Mouse (Mus musculus): ENCODE data around the gene Dnajc15. TPM values are rescaled to one million over a fixed set of nuclear protein-coding genes. Genes with fewer than 3 reads are reported as not detected.

Gene Dnajc15
- 81.9 and 97.3 TPM in 2 replicates for polyA plus RNA-seq (2015; fragmentation: Nextera tagmentation; extraction: Ambion mirVana)

- Histone ChIP-seq H3K9ac (ENCODE audit: low read length) (peak within 1 kb of the TSS; percentile 84), H3K4me3 (ENCODE audit: low read length) (peak within 1 kb of the TSS; percentile 76), H3K36me3 (ENCODE audit: control insufficient read depth, insufficient read depth, low read length) (no peaks in the 10 kb centered on the region; the same call in 1 of the 2 replicates), H3K4me2 (ENCODE audit: low read depth, low read length) (peak within 1 kb of the TSS; percentile 69), H3K27me3 (ENCODE audit: control insufficient read depth, insufficient read depth, low read depth, low read length) (no peaks in the 10 kb centered on the region), H3K9me3 (ENCODE audit: control insufficient read depth, low read length) (no peaks in the 10 kb centered on the region), H3K27ac (ENCODE audit: low read length) (no peak within 1 kb of the TSS), H3K4me1 (replicated peaks; ENCODE audit: control insufficient read depth, insufficient read depth, low read length) (peaks cover 4% of the 10 kb centered on the region; the same call in 1 of the 2 replicates)
- 1% methylated on average over 44 of the region's 44 CpGs for WGBS
- ATAC-seq (ENCODE audit: low read depth) = peak; percentile 95
These were observed at the start of gene Dnajc15 for GRCm38 (mm10) chr14:77874304-77875241. Dnajc15 (minus strand) TSS chr14:77875125.

GRCm38 (mm10) chr14:77923076-77923865 lies 48.3 kb upstream of the Dnajc15 start:
- Histone ChIP-seq H3K9me3 (ENCODE audit: control insufficient read depth, low read length) (no peaks in the 10 kb centered on the region), H3K27ac (ENCODE audit: low read length) (0 out of 2 replicates have a peak overlapping the region, but pooled peaks have one; percentile 20)

GRCm38 (mm10) chr14:77921641-77922040 lies 46.7 kb upstream of the Dnajc15 start:
- Histone ChIP-seq H3K36me3 (ENCODE audit: control insufficient read depth, insufficient read depth, low read length) (no peaks in the 10 kb centered on the region), H3K27me3 (ENCODE audit: control insufficient read depth, insufficient read depth, low read depth, low read length) (no peaks in the 10 kb centered on the region), H3K9me3 (ENCODE audit: control insufficient read depth, low read length) (no peaks in the 10 kb centered on the region), H3K27ac (ENCODE audit: low read length) (no peak overlapping the region), H3K9ac (ENCODE audit: low read length) (no peak overlapping the region), H3K4me3 (ENCODE audit: low read length) (no peak overlapping the region), H3K4me1 (replicated peaks; ENCODE audit: control insufficient read depth, insufficient read depth, low read length) (0 out of 2 replicates have a peak, but pooled peaks cover 3% of the 10 kb centered on the region), H3K4me2 (ENCODE audit: low read depth, low read length) (no peak overlapping the region)
- 83% methylated on average over 8 of the region's 8 CpGs for WGBS
- ATAC-seq (ENCODE audit: low read depth) = no peak

More at GRCm38 (mm10) chr14:77923076-77923865, 48.3 kb upstream of the Dnajc15 start:
- H3K36me3 ChIP-seq (ENCODE audit: control insufficient read depth, insufficient read depth, low read length) = no peaks in the 10 kb centered on the region
- H3K9ac ChIP-seq (ENCODE audit: low read length) = no peak overlapping the region
- H3K4me3 ChIP-seq (ENCODE audit: low read length) = no peak overlapping the region
- WGBS = 50% methylated on average over 6 of the region's 6 CpGs
- H3K4me1 ChIP-seq (replicated peaks; ENCODE audit: control insufficient read depth, insufficient read depth, low read length) = 0 out of 2 replicates have a peak, but pooled peaks cover 3% of the 10 kb centered on the region
- H3K27me3 ChIP-seq (ENCODE audit: control insufficient read depth, insufficient read depth, low read depth, low read length) = no peaks in the 10 kb centered on the region
- H3K4me2 ChIP-seq (ENCODE audit: low read depth, low read length) = no peak overlapping the region
- peak; percentile 43; the same call in 1 of the 2 replicates for ATAC-seq (ENCODE audit: low read depth)

GRCm38 (mm10) chr14:77915776-77916175 lies 40.9 kb upstream of the Dnajc15 start:
- Histone ChIP-seq H3K4me3 (ENCODE audit: low read length) (no peak overlapping the region), H3K4me1 (replicated peaks; ENCODE audit: control insufficient read depth, insufficient read depth, low read length) (no peaks in the 10 kb centered on the region), H3K9ac (ENCODE audit: low read length) (no peak overlapping the region), H3K27ac (ENCODE audit: low read length) (no peak overlapping the region), H3K36me3 (ENCODE audit: control insufficient read depth, insufficient read depth, low read length) (no peaks in the 10 kb centered on the region), H3K9me3 (ENCODE audit: control insufficient read depth, low read length) (no peaks in the 10 kb centered on the region), H3K27me3 (ENCODE audit: control insufficient read depth, insufficient read depth, low read depth, low read length) (no peaks in the 10 kb centered on the region), H3K4me2 (ENCODE audit: low read depth, low read length) (no peak overlapping the region)
- no peak for ATAC-seq (ENCODE audit: low read depth)
- 86% methylated on average over 5 of the region's 5 CpGs for WGBS

GRCm38 (mm10) chr14:77906586-77906985 lies 31.7 kb upstream of the Dnajc15 start:
- no peak for ATAC-seq (ENCODE audit: low read depth)
- H3K4me2 ChIP-seq (ENCODE audit: low read depth, low read length) = no peak overlapping the region
- no peak overlapping the region for H3K4me3 ChIP-seq (ENCODE audit: low read length)
- no peaks in the 10 kb centered on the region for H3K4me1 ChIP-seq (replicated peaks; ENCODE audit: control insufficient read depth, insufficient read depth, low read length)
- no peak overlapping the region for H3K9ac ChIP-seq (ENCODE audit: low read length)
- 78% methylated on average over 5 of the region's 5 CpGs for WGBS
- H3K27ac ChIP-seq (ENCODE audit: low read length) = no peak overlapping the region
- no peaks in the 10 kb centered on the region for H3K27me3 ChIP-seq (ENCODE audit: control insufficient read depth, insufficient read depth, low read depth, low read length)
- no peaks in the 10 kb centered on the region for H3K9me3 ChIP-seq (ENCODE audit: control insufficient read depth, low read length)
- no peaks in the 10 kb centered on the region for H3K36me3 ChIP-seq (ENCODE audit: control insufficient read depth, insufficient read depth, low read length)

GRCm38 (mm10) chr14:77905466-77905865 lies 30.5 kb upstream of the Dnajc15 start:
- Histone ChIP-seq H3K9ac (ENCODE audit: low read length) (no peak overlapping the region), H3K4me2 (ENCODE audit: low read depth, low read length) (no peak overlapping the region), H3K36me3 (ENCODE audit: control insufficient read depth, insufficient read depth, low read length) (no peaks in the 10 kb centered on the region), H3K27ac (ENCODE audit: low read length) (no peak overlapping the region), H3K4me1 (replicated peaks; ENCODE audit: control insufficient read depth, insufficient read depth, low read length) (no peaks in the 10 kb centered on the region), H3K4me3 (ENCODE audit: low read length) (no peak overlapping the region), H3K9me3 (ENCODE audit: control insufficient read depth, low read length) (no peaks in the 10 kb centered on the region), H3K27me3 (ENCODE audit: control insufficient read depth, insufficient read depth, low read depth, low read length) (no peaks in the 10 kb centered on the region)
- ATAC-seq (ENCODE audit: low read depth) = no peak
- WGBS = 61% methylated on average over 5 of the region's 5 CpGs

- Histone ChIP-seq H3K27me3 (ENCODE audit: control insufficient read depth, insufficient read depth, low read depth, low read length) (no peaks in the 10 kb centered on the region), H3K9ac (ENCODE audit: low read length) (0 out of 2 replicates have a peak within 1 kb of the TSS, but pooled peaks have one; percentile 46), H3K36me3 (ENCODE audit: control insufficient read depth, insufficient read depth, low read length) (no peaks in the 10 kb centered on the region), H3K4me2 (ENCODE audit: low read depth, low read length) (peak within 1 kb of the TSS; percentile 35), H3K4me1 (replicated peaks; ENCODE audit: control insufficient read depth, insufficient read depth, low read length) (no peaks in the 10 kb centered on the region), H3K4me3 (ENCODE audit: low read length) (peak within 1 kb of the TSS; percentile 27; the same call in 1 of the 2 replicates), H3K9me3 (ENCODE audit: control insufficient read depth, low read length) (no peaks in the 10 kb centered on the region), H3K27ac (ENCODE audit: low read length) (no peak within 1 kb of the TSS; the same call in 1 of the 2 replicates)
- ATAC-seq (ENCODE audit: low read depth) = no peak
- 41% methylated on average over 15 of the region's 15 CpGs for WGBS
These were observed 29.3 kb upstream of the Dnajc15 start, which contains the start of gene Epsti1 for GRCm38 (mm10) chr14:77904171-77904762. Epsti1 (plus strand) TSS chr14:77904239.

- no peak overlapping the region for H3K9ac ChIP-seq (ENCODE audit: low read length)
- no peaks in the 10 kb centered on the region for H3K9me3 ChIP-seq (ENCODE audit: control insufficient read depth, low read length)
- no peak for ATAC-seq (ENCODE audit: low read depth)
- H3K27ac ChIP-seq (ENCODE audit: low read length) = no peak overlapping the region
- no peak overlapping the region for H3K4me2 ChIP-seq (ENCODE audit: low read depth, low read length)
- no peaks in the 10 kb centered on the region for H3K36me3 ChIP-seq (ENCODE audit: control insufficient read depth, insufficient read depth, low read length)
- H3K4me1 ChIP-seq (replicated peaks; ENCODE audit: control insufficient read depth, insufficient read depth, low read length) = no peaks in the 10 kb centered on the region
- H3K4me3 ChIP-seq (ENCODE audit: low read length) = no peak overlapping the region
- no peaks in the 10 kb centered on the region for H3K27me3 ChIP-seq (ENCODE audit: control insufficient read depth, insufficient read depth, low read depth, low read length)
- 82% methylated on average over 3 of the region's 3 CpGs for WGBS
These were observed 27.6 kb upstream of the Dnajc15 start for GRCm38 (mm10) chr14:77902541-77902940.

Data from lung, embryonic 16.5 days (tissue).